In the genomic region with DNA sequence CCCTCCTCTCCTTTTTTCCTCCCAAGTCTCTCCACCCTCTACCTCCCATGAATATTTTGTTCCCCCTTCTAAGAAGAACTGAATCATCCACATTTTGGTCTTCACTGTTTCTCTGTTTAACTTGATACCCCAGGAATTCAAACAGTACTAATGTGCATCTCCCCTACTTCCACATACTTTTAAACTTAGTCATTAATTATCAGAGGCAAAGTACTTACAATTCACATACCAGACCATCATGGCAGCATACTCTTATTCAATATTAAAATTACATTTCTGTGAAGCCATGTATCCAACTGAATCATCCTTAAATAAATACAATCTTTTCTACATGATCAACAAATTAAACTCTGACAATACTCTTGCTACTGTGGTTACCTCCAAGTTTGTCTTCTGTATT, we compare ENCODE assay signal across 15 mouse cellular contexts.
"Had no signal": no experiment of that assay in that cellular context is flagged by ENCODE, and none has a peak within 500 bp of the region (broad histone marks: within the 10 kb centered on the region; RNA-seq: fewer than 3 reads in every experiment).

No protein-coding gene starts in this region.

- H3K36me3 ChIP-seq: neural tube, embryonic 15.5 days; stomach, embryonic 15.5 days had no signal

- H3K27me3 ChIP-seq: neural tube, embryonic 15.5 days; stomach, embryonic 15.5 days had no signal

- DNase-seq: retina, postnatal 1 day; right cerebral cortex, adult 18-20 months; right cerebral cortex, postnatal 14 days; right cerebral cortex, postnatal 25 days; right cerebral cortex, postnatal 4 days; spleen, adult 18-20 months; thymus, adult 18-20 months; thymus, adult 2 months; thymus, postnatal 14 days; thymus, postnatal 25 days; thymus, postnatal 36 days; thymus, postnatal 4 days had no signal

- H3K27ac ChIP-seq: neural tube, embryonic 15.5 days; stomach, embryonic 15.5 days; stomach, postnatal 0 days had no signal

- H3K4me3 ChIP-seq: neural tube, embryonic 15.5 days; stomach, embryonic 15.5 days had no signal

- H3K9ac ChIP-seq: neural tube, embryonic 15.5 days; stomach, embryonic 15.5 days had no signal

- H3K4me1 ChIP-seq: neural tube, embryonic 15.5 days; stomach, embryonic 15.5 days had no signal

- H3K4me2 ChIP-seq: neural tube, embryonic 15.5 days; stomach, embryonic 15.5 days had no signal

- H3K9me3 ChIP-seq: neural tube, embryonic 15.5 days; stomach, embryonic 15.5 days had no signal
